ENCODE assay signal across 11 mouse cellular contexts in genomic region chr10:59077909-59078308, GRCm38 (mm10).
DNase-seq lines count a peak whose midpoint lies in the region; TF ChIP-seq lines count a peak whose summit lies in the region.
"Had no signal": no experiment of that assay in that cellular context is flagged by ENCODE, and none has a peak within 500 bp of the region (broad histone marks: within the 10 kb centered on the region; RNA-seq: fewer than 3 reads in every experiment).

No protein-coding gene starts in this region.

- no peak for TF ChIP-seq CTCF in gastrocnemius, adult 2 months (IDR thresholded peaks at IDR 0.05)

- H3K27ac ChIP-seq in gastrocnemius, adult 2 months: no peak overlapping the region
- H3K27ac ChIP-seq: intestine, embryonic 15.5 days; liver, embryonic 15.5 days had no signal

- intact Hi-C loops in gastrocnemius, adult 2 months (cut with DNase I): no loop called here
- intact Hi-C loops in left cerebral cortex, postnatal 36 days (cut with DNase I): loop anchor here (10.0 kb wide), 2 partner anchors 143 to 263 kb away; partner anchors contain the start of gene Sh3rf3
- intact Hi-C loops in heart, postnatal 14 days (cut with DNase I): no loop called here

- peak; percentile 13 to 16 for DNase-seq in kidney, postnatal 4 days
- DNase-seq in kidney, adult 18-20 months: no peak
- DNase-seq in NIH3T3 (ENCODE audit: low read depth): peak; percentile 89
- DNase-seq in gastrocnemius, adult 2 months: peak; percentile 46
- peak; percentile 36 to 54 for DNase-seq in left cerebral cortex, postnatal 36 days (ENCODE audit: low spot score in 2 of 2)
- DNase-seq in adrenal gland, adult 18-20 months (ENCODE audit: low spot score in 2 of 2): no peak
- DNase-seq in urinary bladder, postnatal 36 days (ENCODE audit: low spot score in 2 of 2): no peak
- no peak for DNase-seq in heart, postnatal 14 days
- DNase-seq: thymus, adult 2 months had no signal

- H3K4me3 ChIP-seq in gastrocnemius, adult 2 months: no peak overlapping the region
- H3K4me3 ChIP-seq: intestine, embryonic 15.5 days; liver, embryonic 15.5 days had no signal

Comparison
In these comparisons a context has a peak if more than half of its experiments do, and no peak if none do; other contexts are left out.
1. DNase-seq: peak in kidney, postnatal 4 days (2 of 2), NIH3T3 (single experiment), gastrocnemius, adult 2 months (single experiment) and left cerebral cortex, postnatal 36 days (2 of 2); none in kidney, adult 18-20 months (single experiment), adrenal gland, adult 18-20 months (0 of 2), urinary bladder, postnatal 36 days (0 of 2) and heart, postnatal 14 days (0 of 2).